Mouse (Mus musculus) embryonic fibroblast, embryonic 13.5 days (primary cell): ENCODE data around the gene Gm10322. TPM values are rescaled to one million over a fixed set of nuclear protein-coding genes. Genes with fewer than 3 reads are reported as not detected.

Experiments
- H3K27ac ChIP-seq: 2 replicates; pipeline ENCODE4 v1.5.1; 2012; ENCODE audit warnings: low read length, control low read depth, inconsistent platforms; ENCODE audit not compliant: insufficient read depth
- H3K4me1 ChIP-seq: 2 replicates; pipeline ENCODE4 v1.6.1; 2011; ENCODE audit warnings: low read length; ENCODE audit not compliant: control insufficient read depth, insufficient read depth
- H3K4me3 ChIP-seq: 2 replicates; pipeline ENCODE4 v1.5.1; 2011; ENCODE audit warnings: mild to moderate bottlenecking, control low read depth, low read length; ENCODE audit not compliant: insufficient read depth
- CTCF ChIP-seq: IDR thresholded peaks from 2 replicates; pipeline ENCODE4 v1.5.1; 2011; ENCODE audit warnings: mild to moderate bottlenecking, control low read depth, low read length, moderate library complexity, borderline replicate concordance; ENCODE audit not compliant: insufficient read depth
- POLR2A ChIP-seq: IDR thresholded peaks from 2 replicates; pipeline ENCODE4 v1.6.1; 2011; ENCODE audit warnings: low read depth, mild to moderate bottlenecking, control low read depth, low read length, moderate library complexity
- polyA plus RNA-seq: library from polyadenylated mRNA; stranded (reverse); fragments of >200 nt; gene quantifications from 2 replicates; pipeline ENCODE4 v1.2.4, GENCODE M21; 2011; ENCODE audit warnings: low read depth; ENCODE audit not compliant: missing spikeins, insufficient read length

The Gm10322 gene
- polyA plus RNA-seq, 1 experiment, result not detected

- H3K4me1 ChIP-seq, result peaks cover 10% of the 10 kb centered on the region
- no peak for TF ChIP-seq POLR2A
- TF ChIP-seq CTCF, result no peak
- no peak overlapping the region for H3K4me3 ChIP-seq
- no peak overlapping the region for H3K27ac ChIP-seq
Measured at GRCm38 (mm10) chr10:59642659-59643377, 27.0 kb downstream of the Gm10322 start.

- no peak overlapping the region for H3K27ac ChIP-seq
- no peak overlapping the region for H3K4me3 ChIP-seq
- H3K4me1 ChIP-seq, result peaks cover 4% of the 10 kb centered on the region
- no peak for TF ChIP-seq POLR2A
- no peak for TF ChIP-seq CTCF
Measured at GRCm38 (mm10) chr10:59643645-59644044, 27.8 kb downstream of the Gm10322 start.

GRCm38 (mm10) chr10:59644710-59645109 lies 28.8 kb downstream of the Gm10322 start:
- H3K4me3 ChIP-seq, result no peak overlapping the region
- TF ChIP-seq CTCF (no peak), POLR2A (no peak)
- no peaks in the 10 kb centered on the region for H3K4me1 ChIP-seq
- no peak overlapping the region for H3K27ac ChIP-seq

- Histone ChIP-seq H3K4me1 (no peaks in the 10 kb centered on the region), H3K27ac (no peak overlapping the region), H3K4me3 (no peak overlapping the region)
- no peak for TF ChIP-seq CTCF
- no peak for TF ChIP-seq POLR2A
Measured at GRCm38 (mm10) chr10:59645153-59645552, 29.3 kb downstream of the Gm10322 start.

GRCm38 (mm10) chr10:59646821-59647378 lies 31.0 kb downstream of the Gm10322 start:
- H3K4me1 ChIP-seq, result no peaks in the 10 kb centered on the region
- H3K27ac ChIP-seq, result no peak overlapping the region
- TF ChIP-seq POLR2A, result no peak
- TF ChIP-seq CTCF, result no peak
- H3K4me3 ChIP-seq, result no peak overlapping the region

GRCm38 (mm10) chr10:59656799-59657198 lies 40.9 kb downstream of the Gm10322 start:
- TF ChIP-seq POLR2A (no peak), CTCF (no peak)
- Histone ChIP-seq H3K4me1 (no peaks in the 10 kb centered on the region), H3K4me3 (no peak overlapping the region), H3K27ac (no peak overlapping the region)

GRCm38 (mm10) chr10:59664765-59665164 lies 48.9 kb downstream of the Gm10322 start:
- H3K4me1 ChIP-seq, result no peaks in the 10 kb centered on the region
- H3K27ac ChIP-seq, result no peak overlapping the region
- TF ChIP-seq CTCF, result no peak
- TF ChIP-seq POLR2A, result no peak
- H3K4me3 ChIP-seq, result no peak overlapping the region

- TF ChIP-seq CTCF (no peak), POLR2A (no peak)
- no peak overlapping the region for H3K4me3 ChIP-seq
- no peak overlapping the region for H3K27ac ChIP-seq
- H3K4me1 ChIP-seq, result no peaks in the 10 kb centered on the region
Measured at GRCm38 (mm10) chr10:59665503-59666291, 49.8 kb downstream of the Gm10322 start.

Other genes starting within 250 kb of the Gm10322 start
- 42.7 and 78.1 TPM in 2 replicates for gene Gm10273, start 220.4 kb upstream of the Gm10322 start, polyA plus RNA-seq
- gene Pla2g12b, start 212.4 kb upstream of the Gm10322 start, polyA plus RNA-seq, result not detected in 2 replicates
- gene Oit3, start 174.3 kb upstream of the Gm10322 start, polyA plus RNA-seq, result 0.23 and 0.44 TPM in 2 replicates
- gene Mcu, start 629 bp downstream of the Gm10322 start, polyA plus RNA-seq, result 39.8 and 48.8 TPM in 2 replicates
- 66.3 and 74.1 TPM in 2 replicates for gene Micu1, start 86.4 kb downstream of the Gm10322 start, polyA plus RNA-seq